Mouse (Mus musculus) testis, adult 2 months (tissue): ENCODE results near the gene Bcdin3d. TPM values are rescaled to one million over a fixed set of nuclear protein-coding genes. Genes with fewer than 3 reads are reported as not detected.
A peak's percentile ranks its signal among the peaks of the same experiment; 100 is the strongest.

Experiments
- H3K27ac ChIP-seq: fragments of 200-500 bp; 2 replicates; pipeline ENCODE4 v1.5.1; 2012; ENCODE audit warnings: low read depth, low read length; ENCODE audit not compliant: control insufficient read depth, insufficient read depth
- H3K27me3 ChIP-seq: fragments of 200-500 bp; 2 replicates; pipeline ENCODE4 v1.6.1; 2012; ENCODE audit warnings: mild to moderate bottlenecking, low read length, moderate library complexity; ENCODE audit not compliant: control insufficient read depth, insufficient read depth
- H3K36me3 ChIP-seq: fragments of 200-500 bp; 2 replicates; pipeline ENCODE4 v1.6.1; 2012; ENCODE audit warnings: mild to moderate bottlenecking, low read length; ENCODE audit not compliant: control insufficient read depth, insufficient read depth
- H3K4me1 ChIP-seq: fragments of 200-500 bp; 2 replicates; pipeline ENCODE4 v1.6.1; 2012; ENCODE audit warnings: low read length; ENCODE audit not compliant: control insufficient read depth, insufficient read depth
- H3K4me3 ChIP-seq: fragments of 200-500 bp; 2 replicates; pipeline ENCODE4 v1.5.1; 2012; ENCODE audit warnings: low read depth, mild to moderate bottlenecking, low read length, moderate library complexity, mixed read lengths; ENCODE audit not compliant: control insufficient read depth
- CTCF ChIP-seq: fragments of 200-500 bp; IDR thresholded peaks from 2 replicates; pipeline ENCODE4 v1.5.1; 2012; ENCODE audit warnings: low read depth, mild to moderate bottlenecking, inconsistent platforms, low read length, moderate library complexity; ENCODE audit not compliant: control insufficient read depth, insufficient read depth, insufficient replicate concordance
- POLR2A ChIP-seq: fragments of 200-500 bp; IDR thresholded peaks from 2 replicates; pipeline ENCODE4 v1.6.1; 2012; ENCODE audit warnings: low read depth, mild to moderate bottlenecking, inconsistent platforms, low read length, moderate library complexity; ENCODE audit not compliant: control insufficient read depth
- polyA plus RNA-seq: library from polyadenylated mRNA; depleted of rRNA; stranded (reverse); fragments of >200 nt; gene quantifications from 2 replicates; pipeline ENCODE4 v1.2.3, GENCODE M21; 2012; rRNA removed

The Bcdin3d gene
- 4.6 and 4.7 TPM in 2 replicates for polyA plus RNA-seq

- H3K36me3 ChIP-seq: no peaks in the 10 kb centered on the region
- H3K27ac ChIP-seq: peak within 1 kb of the TSS; percentile 41
- TF ChIP-seq CTCF (0 out of 2 replicates have a peak, but pooled peaks have one; percentile 1), POLR2A (peak; percentile 79)
- peak within 1 kb of the TSS; percentile 90 for H3K4me3 ChIP-seq
- no peaks in the 10 kb centered on the region for H3K27me3 ChIP-seq
- H3K4me1 ChIP-seq: peaks cover 22% of the 10 kb centered on the region
Measured at GRCm38 (mm10) chr15:99474576-99474926, at the start of gene Bcdin3d. TSS of gene Bcdin3d (minus strand) at chr15:99474730.

GRCm38 (mm10) chr15:99520306-99520705, 45.8 kb upstream of the Bcdin3d start:
- no peak for TF ChIP-seq CTCF
- TF ChIP-seq POLR2A: no peak
- Histone ChIP-seq H3K27me3 (no peaks in the 10 kb centered on the region), H3K27ac (no peak overlapping the region), H3K4me1 (no peaks in the 10 kb centered on the region), H3K4me3 (no peak overlapping the region), H3K36me3 (no peaks in the 10 kb centered on the region)

GRCm38 (mm10) chr15:99519626-99520025, 45.1 kb upstream of the Bcdin3d start:
- H3K27ac ChIP-seq: no peak overlapping the region
- no peaks in the 10 kb centered on the region for H3K36me3 ChIP-seq
- no peak for TF ChIP-seq POLR2A
- no peak for TF ChIP-seq CTCF
- no peaks in the 10 kb centered on the region for H3K4me1 ChIP-seq
- H3K27me3 ChIP-seq: no peaks in the 10 kb centered on the region
- H3K4me3 ChIP-seq: no peak overlapping the region

- Histone ChIP-seq H3K27ac (no peak overlapping the region), H3K36me3 (no peaks in the 10 kb centered on the region), H3K27me3 (no peaks in the 10 kb centered on the region), H3K4me3 (no peak overlapping the region), H3K4me1 (no peaks in the 10 kb centered on the region; the same call in 1 of the 2 replicates)
- TF ChIP-seq CTCF: no peak
- TF ChIP-seq POLR2A: no peak
Measured at GRCm38 (mm10) chr15:99517715-99518114, 43.2 kb upstream of the Bcdin3d start.

GRCm38 (mm10) chr15:99516715-99517114, 42.2 kb upstream of the Bcdin3d start:
- Histone ChIP-seq H3K27me3 (no peaks in the 10 kb centered on the region), H3K4me1 (peaks cover 3% of the 10 kb centered on the region), H3K36me3 (no peaks in the 10 kb centered on the region), H3K27ac (no peak overlapping the region), H3K4me3 (no peak overlapping the region)
- TF ChIP-seq POLR2A (no peak), CTCF (no peak)

GRCm38 (mm10) chr15:99511797-99512525, 37.4 kb upstream of the Bcdin3d start:
- peaks cover 3% of the 10 kb centered on the region for H3K4me1 ChIP-seq
- no peak overlapping the region for H3K4me3 ChIP-seq
- no peak for TF ChIP-seq CTCF
- no peak overlapping the region for H3K27ac ChIP-seq
- H3K36me3 ChIP-seq: no peaks in the 10 kb centered on the region
- no peaks in the 10 kb centered on the region for H3K27me3 ChIP-seq

- no peak for TF ChIP-seq POLR2A
- no peak for TF ChIP-seq CTCF
- no peaks in the 10 kb centered on the region for H3K36me3 ChIP-seq
- no peak overlapping the region for H3K4me3 ChIP-seq
- H3K27ac ChIP-seq: no peak overlapping the region
- no peaks in the 10 kb centered on the region for H3K27me3 ChIP-seq
- peaks cover 3% of the 10 kb centered on the region for H3K4me1 ChIP-seq
Measured at GRCm38 (mm10) chr15:99510621-99511020, 36.1 kb upstream of the Bcdin3d start.
